Mouse (Mus musculus) embryonic facial prominence, embryonic 11.5 days (tissue): ENCODE results near the gene Tagln. TPM values are rescaled to one million over a fixed set of nuclear protein-coding genes. Genes with fewer than 3 reads are reported as not detected.

ENCODE experiments used
- microRNA-seq: library from miRNA; unstranded; fragments of <30 nt; microRNA quantifications from one replicate; pipeline ENCODE4, GENCODE M21; 2016; ENCODE audit warnings: borderline number of aligned reads
- polyA plus RNA-seq: library from polyadenylated mRNA; unstranded; fragments of >200 nt; fragmentation: Nextera tagmentation; extraction: Ambion mirVana; gene quantifications from 2 replicates; pipeline ENCODE4 v1.2.1, GENCODE M21; 2014

Gene Tagln
- polyA plus RNA-seq, 1 experiment from 2014 or later: 14.1 TPM

Small RNA genes within 50 kb of the gene (microRNA-seq; reads per million reads assigned to microRNA genes)
- not detected for gene Mir7087

Other genes with a start within 250 kb of the Tagln start
- gene Cep164, start 107.4 kb downstream of the Tagln start, polyA plus RNA-seq: 21.7 and 22.0 TPM in 2 replicates
- 17.8 and 22.8 TPM in 2 replicates for gene Bace1, start 97.5 kb downstream of the Tagln start, polyA plus RNA-seq
- 9.6 and 13.2 TPM in 2 replicates for gene Pcsk7, start 29.6 kb downstream of the Tagln start, polyA plus RNA-seq
- gene Rnf214, start 29.1 kb downstream of the Tagln start, polyA plus RNA-seq: 53.1 and 54.4 TPM in 2 replicates
- gene Sidt2, start 19.2 kb upstream of the Tagln start, polyA plus RNA-seq: 23.6 and 23.8 TPM in 2 replicates
- gene Pafah1b2, start 76.6 kb upstream of the Tagln start, polyA plus RNA-seq: 227 and 229 TPM in 2 replicates
- 6.9 and 8.2 TPM in 2 replicates for gene Sik3, start 76.8 kb upstream of the Tagln start, polyA plus RNA-seq